Comparison of ENCODE assay signal across 8 mouse cellular contexts in the genomic region with DNA sequence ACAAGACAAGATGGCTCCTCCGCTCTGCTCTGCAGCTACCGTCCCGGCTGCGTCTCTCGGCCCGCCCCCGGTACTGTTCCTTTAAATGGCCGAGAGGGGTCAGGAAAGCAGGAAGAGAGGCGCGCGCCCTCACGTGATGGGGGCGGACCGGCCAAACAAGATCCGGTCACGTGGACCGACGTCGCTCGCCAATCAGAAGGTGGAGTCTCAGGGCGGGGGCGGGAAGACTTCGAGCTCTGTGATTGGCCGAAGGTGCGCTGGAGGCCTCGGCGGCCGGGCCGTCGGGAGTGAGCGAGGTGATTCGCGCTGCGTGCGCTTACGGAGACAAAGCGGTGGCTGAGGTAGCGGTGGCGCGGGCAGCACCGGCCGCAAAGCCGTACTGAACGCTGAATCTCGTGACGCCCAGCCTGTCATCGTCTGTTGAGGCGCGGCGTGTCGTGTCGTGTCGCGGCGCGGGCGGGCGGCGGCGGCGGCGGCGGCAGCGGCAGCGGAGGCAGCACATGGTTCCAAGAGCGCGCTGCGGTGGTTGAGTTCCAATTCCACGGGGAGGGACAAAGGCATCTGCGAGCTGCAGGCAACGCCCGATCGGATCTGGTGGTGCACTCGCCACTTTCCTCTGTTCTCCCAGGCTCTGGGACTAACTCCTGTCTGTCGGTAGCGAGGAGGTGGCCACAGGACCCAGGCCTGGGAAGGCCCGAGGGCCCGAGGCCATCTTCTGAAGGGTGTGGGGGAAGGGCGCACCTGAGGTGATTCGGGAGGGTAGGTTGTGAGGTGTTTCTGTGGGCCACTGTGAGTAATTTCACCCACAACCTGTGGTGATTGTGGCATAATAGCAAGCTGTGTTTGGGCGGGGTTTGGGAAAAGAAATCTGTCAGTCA. TPM values are rescaled to one million over a fixed set of nuclear protein-coding genes. Genes with fewer than 3 reads are reported as not detected.
DNase-seq lines count a peak whose midpoint lies in the region; ATAC-seq lines count a peak whose summit lies in the region.

A gene (plus strand): TSS at position 228 of the 878 bp plus-strand sequence.

- WGBS in hindbrain, embryonic 15.5 days: 1% methylated on average over 80 of the region's 81 CpGs

- peaks cover 31% of the 10 kb centered on the region for H3K4me1 ChIP-seq in hindbrain, embryonic 15.5 days (replicated peaks)

- H3K27ac ChIP-seq in hindbrain, embryonic 15.5 days (replicated peaks): peak within 1 kb of the TSS; percentile 94

- peaks cover 7% of the 10 kb centered on the region for H3K9me3 ChIP-seq in hindbrain, embryonic 15.5 days

- DNase-seq in T-cell, adult 2 months (ENCODE audit: low spot score): peak; percentile 96
- DNase-seq in cerebellum, postnatal 36 days: peak; percentile 95
- DNase-seq in frontal cortex, postnatal 36 days (ENCODE audit: low spot score in 2 of 2): peak; percentile 96 to 98
- DNase-seq in left cerebral cortex, adult 11 months (ENCODE audit: low spot score): peak; percentile 96
- peak; percentile 97 to 98 for DNase-seq in lung, postnatal 4 days
- peak; percentile 97 for DNase-seq in retina, postnatal 7 days (ENCODE audit: low read depth, low spot score)
- DNase-seq in urinary bladder, adult 2 months (ENCODE audit: low spot score): peak; percentile 94

- peak; percentile 99 for ATAC-seq in hindbrain, embryonic 15.5 days (ENCODE audit: low FRiP score, low read depth)

- peak within 1 kb of the TSS; percentile 98 for H3K9ac ChIP-seq in hindbrain, embryonic 15.5 days

- no peaks in the 10 kb centered on the region for H3K27me3 ChIP-seq in hindbrain, embryonic 15.5 days

- peak within 1 kb of the TSS; percentile 78 for H3K4me2 ChIP-seq in hindbrain, embryonic 15.5 days

- peaks cover 31% of the 10 kb centered on the region for H3K36me3 ChIP-seq in hindbrain, embryonic 15.5 days

- H3K4me3 ChIP-seq in hindbrain, embryonic 15.5 days: peak within 1 kb of the TSS; percentile 94

RNA-seq across cellular contexts. Expression of the gene that starts here (rescaled TPM):
- 32.1 and 33.5 TPM in 2 replicates for polyA plus RNA-seq in hindbrain, embryonic 15.5 days (2015; fragmentation: Nextera tagmentation; extraction: Ambion mirVana)
- 16.2 and 20.3 TPM in 2 replicates for polyA plus RNA-seq in urinary bladder, adult 2 months (2012; rRNA removed)

Comparison
In these comparisons a context has a peak if more than half of its experiments do, and no peak if none do; other contexts are left out.
1. Peak in every context shown above with its lines: DNase-seq, ATAC-seq, H3K4me3 ChIP-seq and H3K27ac ChIP-seq.